Mouse (Mus musculus) myocyte (in vitro differentiated cells): ENCODE measurements around the gene Dph7. TPM values are rescaled to one million over a fixed set of nuclear protein-coding genes. Genes with fewer than 3 reads are reported as not detected.
A peak's percentile ranks its signal among the peaks of the same experiment; 100 is the strongest.
"Not testable (repeated sequence)": the region's sequence is repeated elsewhere in the genome, so short reads cannot be mapped to it uniquely, and the experiment has no call there.

ENCODE experiments used
- H3K27me3 ChIP-seq: one replicate; pipeline ENCODE4 v1.6.1; 2011; ENCODE audit not compliant: control insufficient read depth, insufficient read depth, insufficient read length
- H3K36me3 ChIP-seq: one replicate; pipeline ENCODE4 v1.6.1; 2011; ENCODE audit not compliant: control insufficient read depth, insufficient read depth
- H3K4me2 ChIP-seq: one replicate; pipeline ENCODE4 v1.6.1; 2011; ENCODE audit warnings: low read depth, control low read depth
- H3K4me3 ChIP-seq: one replicate; pipeline ENCODE4 v1.5.1; 2011; ENCODE audit warnings: mild to moderate bottlenecking, control low read depth, moderate library complexity
- H3K79me2 ChIP-seq: one replicate; pipeline ENCODE4 v1.6.1; 2011; ENCODE audit not compliant: control insufficient read depth, insufficient read depth
- H3ac ChIP-seq: one replicate; pipeline ENCODE4 v1.6.1; 2011; ENCODE audit not compliant: control insufficient read depth, insufficient read length
- CEBPB ChIP-seq: IDR thresholded peaks from 2 replicates; pipeline ENCODE4 v1.6.1; 2011; ENCODE audit warnings: mild to moderate bottlenecking, moderate library complexity; ENCODE audit not compliant: poor library complexity, insufficient read depth, severe bottlenecking
- E2F4 ChIP-seq: IDR thresholded peaks from one replicate; pipeline ENCODE4 v1.6.1; 2011; ENCODE audit warnings: mild to moderate bottlenecking, control low read depth, moderate library complexity; ENCODE audit not compliant: insufficient read depth
- MYOD1 ChIP-seq, 3 experiments: IDR thresholded peaks; one replicate each; pipeline ENCODE4 v1.6.1; 2011; ENCODE audit warnings: control low read depth in 2 of 3, low read depth in 2 of 3, mild to moderate bottlenecking in 2 of 3, moderate library complexity in 1 of 3; ENCODE audit not compliant: insufficient read length in 2 of 3, control insufficient read depth in 1 of 3
- MYOG ChIP-seq, 3 experiments: IDR thresholded peaks; one replicate each; pipeline ENCODE4 v1.6.1; 2011; ENCODE audit warnings: control low read depth in 2 of 3, low read depth in 2 of 3, mild to moderate bottlenecking in 2 of 3; ENCODE audit not compliant: insufficient read length in 2 of 3, control insufficient read depth in 1 of 3, insufficient read depth in 1 of 3
- POLR2A ChIP-seq: IDR thresholded peaks from one replicate; pipeline ENCODE4 v1.6.1; 2011; ENCODE audit warnings: low read depth, mild to moderate bottlenecking, control low read depth, moderate library complexity; ENCODE audit not compliant: insufficient read length
- POLR2AphosphoS2 ChIP-seq: IDR thresholded peaks from one replicate; pipeline ENCODE4 v1.6.1; 2011; ENCODE audit warnings: low read depth, control low read depth; ENCODE audit not compliant: insufficient read length
- SRF ChIP-seq: IDR thresholded peaks from one replicate; pipeline ENCODE4 v1.6.1; 2011; ENCODE audit warnings: low read depth; ENCODE audit not compliant: control insufficient read depth, insufficient read length
- TCF12 ChIP-seq: IDR thresholded peaks from one replicate; pipeline ENCODE4 v1.6.1; 2011; ENCODE audit warnings: mild to moderate bottlenecking, control low read depth; ENCODE audit not compliant: poor library complexity, insufficient read depth, severe bottlenecking
- TCF3 ChIP-seq: IDR thresholded peaks from one replicate; pipeline ENCODE4 v1.6.1; 2011; ENCODE audit warnings: low read depth, control low read depth; ENCODE audit not compliant: insufficient read length
- USF1 ChIP-seq: IDR thresholded peaks from one replicate; pipeline ENCODE4 v1.6.1; 2011; ENCODE audit warnings: low read depth, mild to moderate bottlenecking, control low read depth, moderate library complexity
- polyA plus RNA-seq: library from polyadenylated mRNA; unstranded; fragments of >200 nt; fragmentation: generic; extraction: Trizol; gene quantifications from one replicate; pipeline ENCODE4 v1.2.1, GENCODE M21; 2012; ENCODE audit warnings: missing spikeins

Gene Dph7
- polyA plus RNA-seq, 1 experiment, result 11.7 TPM

- Histone ChIP-seq H3K4me3 (peak overlapping the region; percentile 26), H3K27me3 (peaks cover 6% of the 10 kb centered on the region), H3K79me2 (no peaks in the 10 kb centered on the region), H3K36me3 (no peaks in the 10 kb centered on the region), H3K4me2 (peak overlapping the region; percentile 91), H3ac (peak overlapping the region; percentile 15)
- TF ChIP-seq POLR2A, result no peak
- no peak for TF ChIP-seq TCF3
- TF ChIP-seq POLR2AphosphoS2, result no peak
- no peak for TF ChIP-seq MYOD1 (IDR thresholded peaks at IDR 0.05; ENCODE audit: control insufficient read depth in 1 of 3, insufficient read length in 2 of 3, low read depth in 2 of 3)
These were observed 27.7 kb upstream of the Dph7 start for GRCm38 (mm10) chr2:24934441-24934963.

GRCm38 (mm10) chr2:24935057-24935796 is 27.0 kb upstream of the Dph7 start, which contains the start of gene Arrdc1:
TSS of gene Arrdc1 (minus strand) at chr2:24935252.
- peaks cover 11% of the 10 kb centered on the region for H3K27me3 ChIP-seq
- peak within 1 kb of the TSS; percentile 15 for H3ac ChIP-seq
- H3K79me2 ChIP-seq, result no peaks in the 10 kb centered on the region
- no peaks in the 10 kb centered on the region for H3K36me3 ChIP-seq
- peak within 1 kb of the TSS; percentile 91 for H3K4me2 ChIP-seq
- TF ChIP-seq TCF12 (no peak), USF1 (no peak), POLR2A (peak; percentile 56), MYOG (IDR thresholded peaks at IDR 0.05; ENCODE audit: control insufficient read depth in 1 of 3, insufficient read depth in 1 of 3, insufficient read length in 2 of 3, low read depth in 2 of 3) (peak in 2 of 3 experiments; percentile 51 to 74), MYOD1 (IDR thresholded peaks at IDR 0.05; ENCODE audit: control insufficient read depth in 1 of 3, insufficient read length in 2 of 3, low read depth in 2 of 3) (peak in 2 of 3 experiments; percentile 75 to 84), POLR2AphosphoS2 (peak; percentile 41)
- H3K4me3 ChIP-seq, result peak within 1 kb of the TSS; percentile 26

- no peak for TF ChIP-seq CEBPB
- no peak for TF ChIP-seq POLR2A
- no peak for TF ChIP-seq USF1
- no peak for TF ChIP-seq POLR2AphosphoS2
- Histone ChIP-seq H3K27me3 (peaks cover 22% of the 10 kb centered on the region), H3ac (no peak overlapping the region), H3K36me3 (no peaks in the 10 kb centered on the region), H3K79me2 (no peaks in the 10 kb centered on the region), H3K4me3 (no peak overlapping the region), H3K4me2 (no peak overlapping the region)
These were observed 20.1 kb upstream of the Dph7 start for GRCm38 (mm10) chr2:24942092-24942491.

GRCm38 (mm10) chr2:24944304-24944703 is 17.9 kb upstream of the Dph7 start:
- H3K4me2 ChIP-seq, H3ac ChIP-seq, H3K36me3 ChIP-seq, H3K4me3 ChIP-seq, H3K79me2 ChIP-seq: not testable (repeated sequence)
- peaks cover 24% of the 10 kb centered on the region for H3K27me3 ChIP-seq

- H3K4me2 ChIP-seq, result peak within 1 kb of the TSS; percentile 96
- peak within 1 kb of the TSS; percentile 33 for H3K4me3 ChIP-seq
- peak within 1 kb of the TSS; percentile 73 for H3ac ChIP-seq
- peaks cover 6% of the 10 kb centered on the region for H3K36me3 ChIP-seq
- no peak for TF ChIP-seq USF1
- peak in 1 of 3 experiments; percentile 11 for TF ChIP-seq MYOG (IDR thresholded peaks at IDR 0.05; ENCODE audit: control insufficient read depth in 1 of 3, insufficient read depth in 1 of 3, insufficient read length in 2 of 3, low read depth in 2 of 3)
- TF ChIP-seq E2F4, result peak; percentile 65
- peak; percentile 91 for TF ChIP-seq POLR2A
- peak; percentile 9 for TF ChIP-seq SRF
- no peak for TF ChIP-seq TCF12
- TF ChIP-seq POLR2AphosphoS2, result peak; percentile 76
- TF ChIP-seq CEBPB, result no peak
- peaks cover 14% of the 10 kb centered on the region for H3K27me3 ChIP-seq
- H3K79me2 ChIP-seq, result peaks cover 11% of the 10 kb centered on the region
These were observed 12.6 kb upstream of the Dph7 start, which contains the start of gene Zmynd19 for GRCm38 (mm10) chr2:24949421-24950188. TSS of gene Zmynd19 (plus strand) at chr2:24949792.
